Mouse (Mus musculus) stomach, postnatal 0 days (tissue): ENCODE measurements at regions not wholly inside any gene's neighbourhood (a gene's known extent, or its start where the extent isn't known, plus 50 kb on each side); places are given as distances from the start of the nearest gene placed in this dataset.
A peak's percentile ranks its signal among the peaks of the same experiment; 100 is the strongest.

Experiments used
- ATAC-seq: fragments of 200-750 bp; cut with Nextera tagmentation; 2 replicates; pipeline ENCODE4 v1.8.0; 2017; ENCODE audit not compliant: low FRiP score, low TSS enrichment
- DNase-seq: peaks from one replicate; pipeline ENCODE4 v3.0.0-alpha.2; 2016; ENCODE audit warnings: low spot score
- H3K27ac ChIP-seq: fragments of 300-500 bp; sonication (generic); replicated peaks from 2 replicates; pipeline ENCODE4 v1.5.1; 2014; ENCODE audit warnings: mild to moderate bottlenecking, control low read depth
- H3K27me3 ChIP-seq: fragments of 300-500 bp; sonication (generic); 2 replicates; pipeline ENCODE4 v1.6.1; 2014; ENCODE audit warnings: low read length; ENCODE audit not compliant: control insufficient read depth, insufficient read depth
- H3K36me3 ChIP-seq: fragments of 300-500 bp; sonication (generic); 2 replicates; pipeline ENCODE4 v1.6.1; 2014; ENCODE audit warnings: low read length, mixed read lengths; ENCODE audit not compliant: control insufficient read depth, insufficient read depth
- H3K4me1 ChIP-seq: fragments of 300-500 bp; sonication (generic); replicated peaks from 2 replicates; pipeline ENCODE4 v1.6.1; 2014; ENCODE audit warnings: antibody characterized with exemption; ENCODE audit not compliant: control insufficient read depth, insufficient read depth
- H3K4me2 ChIP-seq: fragments of 300-500 bp; sonication (generic); replicated peaks from 2 replicates; pipeline ENCODE4 v1.6.1; 2014; ENCODE audit warnings: low read depth, mild to moderate bottlenecking, control low read depth, moderate library complexity
- H3K4me3 ChIP-seq: fragments of 300-500 bp; sonication (generic); 2 replicates; pipeline ENCODE4 v1.5.1; 2014; ENCODE audit warnings: low read depth, low read length, control low read depth
- H3K9ac ChIP-seq: fragments of 300-500 bp; sonication (generic); 2 replicates; pipeline ENCODE4 v1.6.1; 2014; ENCODE audit warnings: mild to moderate bottlenecking, low read length, control low read depth, mixed read lengths
- H3K9me3 ChIP-seq: fragments of 300-500 bp; sonication (generic); 2 replicates; pipeline ENCODE4 v1.6.1; 2016; ENCODE audit warnings: low read length; ENCODE audit not compliant: control insufficient read depth
- CTCF ChIP-seq: IDR thresholded peaks from 2 replicates; pipeline ENCODE4 v1.5.1; 2016; ENCODE audit warnings: antibody characterized with exemption, low read depth, mild to moderate bottlenecking, moderate library complexity
- EP300 ChIP-seq: optimal IDR thresholded peaks from 2 replicates; pipeline ENCODE3; 2016; ENCODE audit warnings: antibody characterized with exemption
- WGBS: fragments of 180-500 bp; shearing (Covaris S2); extraction: QIAGEN DNeasy Blood & Tissue Kit; methylation state at CpG from one replicate; pipeline ENCODE4 v1.1.7; 2014; 5-methylcytosine and 5-hydroxymethylcytosine counted together

- no peaks in the 10 kb centered on the region for H3K9me3 ChIP-seq
- H3K9ac ChIP-seq, result no peak overlapping the region
- no peak overlapping the region for H3K27ac ChIP-seq
- no peak for TF ChIP-seq EP300
- no peak for TF ChIP-seq CTCF
- no peak overlapping the region for H3K4me3 ChIP-seq
- ATAC-seq (no peak), DNase-seq (no peak)
- no peaks in the 10 kb centered on the region for H3K27me3 ChIP-seq
- H3K36me3 ChIP-seq, result no peaks in the 10 kb centered on the region
- WGBS, result 80% methylated on average over 8 of the region's 8 CpGs
- H3K4me1 ChIP-seq, result no peaks in the 10 kb centered on the region
- H3K4me2 ChIP-seq, result no peak overlapping the region
These were observed 283.6 kb upstream of the Tbx3 start for GRCm38 (mm10) chr5:119386821-119387220.

- H3K36me3 ChIP-seq, result no peaks in the 10 kb centered on the region
- H3K4me2 ChIP-seq, result no peak overlapping the region
- H3K4me3 ChIP-seq, result no peak overlapping the region
- TF ChIP-seq EP300 (no peak), CTCF (no peak)
- no peaks in the 10 kb centered on the region for H3K27me3 ChIP-seq
- ATAC-seq (no peak), DNase-seq (no peak)
- 55% methylated on average over 2 of the region's 2 CpGs for WGBS
- H3K4me1 ChIP-seq, result no peaks in the 10 kb centered on the region
- no peak overlapping the region for H3K27ac ChIP-seq
- no peaks in the 10 kb centered on the region for H3K9me3 ChIP-seq
- no peak overlapping the region for H3K9ac ChIP-seq
These were observed 283.2 kb upstream of the Tbx3 start for GRCm38 (mm10) chr5:119387261-119387660.

GRCm38 (mm10) chr5:119388841-119389240 is 281.6 kb upstream of the Tbx3 start:
- Histone ChIP-seq H3K36me3 (no peaks in the 10 kb centered on the region), H3K27ac (no peak overlapping the region), H3K4me1 (no peaks in the 10 kb centered on the region), H3K9me3 (no peaks in the 10 kb centered on the region), H3K27me3 (no peaks in the 10 kb centered on the region), H3K9ac (no peak overlapping the region), H3K4me3 (no peak overlapping the region), H3K4me2 (no peak overlapping the region)
- DNase-seq (no peak), ATAC-seq (no peak)
- TF ChIP-seq EP300 (no peak), CTCF (no peak)
- 51% methylated on average over 5 of the region's 5 CpGs for WGBS

- no peak overlapping the region for H3K4me2 ChIP-seq
- H3K27ac ChIP-seq, result 0 out of 2 replicates have a peak overlapping the region, but pooled peaks have one; percentile 30
- TF ChIP-seq CTCF (no peak), EP300 (no peak)
- no peak overlapping the region for H3K4me3 ChIP-seq
- no peaks in the 10 kb centered on the region for H3K27me3 ChIP-seq
- 60% methylated on average over 9 of the region's 9 CpGs for WGBS
- H3K36me3 ChIP-seq, result no peaks in the 10 kb centered on the region
- no peak for ATAC-seq
- H3K4me1 ChIP-seq, result no peaks in the 10 kb centered on the region
- no peak overlapping the region for H3K9ac ChIP-seq
- H3K9me3 ChIP-seq, result no peaks in the 10 kb centered on the region
- no peak for DNase-seq
These were observed 281.1 kb upstream of the Tbx3 start for GRCm38 (mm10) chr5:119389384-119389783.

- TF ChIP-seq EP300, result no peak
- TF ChIP-seq CTCF, result no peak
- H3K9me3 ChIP-seq, result no peaks in the 10 kb centered on the region
- no peak overlapping the region for H3K4me2 ChIP-seq
- no peak overlapping the region for H3K27ac ChIP-seq
- ATAC-seq, result no peak
- no peaks in the 10 kb centered on the region for H3K4me1 ChIP-seq
- 49% methylated on average over 6 of the region's 7 CpGs for WGBS
- no peaks in the 10 kb centered on the region for H3K27me3 ChIP-seq
- no peaks in the 10 kb centered on the region for H3K36me3 ChIP-seq
- DNase-seq, result no peak
- no peak overlapping the region for H3K9ac ChIP-seq
- H3K4me3 ChIP-seq, result no peak overlapping the region
These were observed 280.6 kb upstream of the Tbx3 start for GRCm38 (mm10) chr5:119389857-119390256.

GRCm38 (mm10) chr5:119398475-119398874 is 272.0 kb upstream of the Tbx3 start:
- ATAC-seq (no peak), DNase-seq (no peak)
- 77% methylated on average over 5 of the region's 5 CpGs for WGBS
- H3K4me3 ChIP-seq, result no peak overlapping the region
- H3K27ac ChIP-seq, result no peak overlapping the region
- TF ChIP-seq EP300 (no peak), CTCF (no peak)
- H3K9me3 ChIP-seq, result no peaks in the 10 kb centered on the region
- H3K36me3 ChIP-seq, result no peaks in the 10 kb centered on the region
- H3K4me2 ChIP-seq, result no peak overlapping the region
- no peaks in the 10 kb centered on the region for H3K4me1 ChIP-seq
- no peaks in the 10 kb centered on the region for H3K27me3 ChIP-seq
- H3K9ac ChIP-seq, result no peak overlapping the region
